Mouse (Mus musculus) lung, postnatal 0 days (tissue): ENCODE measurements at regions not wholly inside any gene's neighbourhood (a gene's known extent, or its start where the extent isn't known, plus 50 kb on each side); places are given as distances from the start of the nearest gene placed in this dataset.

Experiments used
- ATAC-seq: fragments of 200-750 bp; cut with Nextera tagmentation; 2 replicates; pipeline ENCODE4 v1.8.0; 2017; ENCODE audit warnings: moderate library complexity
- DNase-seq: peaks from one replicate; pipeline ENCODE4 v3.0.0-alpha.2; 2016; ENCODE audit warnings: low spot score
- H3K27ac ChIP-seq: fragments of 300-500 bp; sonication (generic); 2 replicates; pipeline ENCODE4 v1.5.1; 2014; ENCODE audit warnings: antibody characterized with exemption, mild to moderate bottlenecking, low read length, mixed read lengths
- H3K27me3 ChIP-seq: fragments of 300-500 bp; sonication (generic); replicated peaks from 2 replicates; pipeline ENCODE4 v1.6.1; 2014; ENCODE audit warnings: low read length, mixed read lengths; ENCODE audit not compliant: insufficient read depth
- H3K36me3 ChIP-seq: fragments of 300-500 bp; sonication (generic); 2 replicates; pipeline ENCODE4 v1.6.1; 2014; ENCODE audit warnings: low read length, mixed read lengths; ENCODE audit not compliant: insufficient read depth
- H3K4me1 ChIP-seq: fragments of 300-500 bp; sonication (generic); 2 replicates; pipeline ENCODE4 v1.6.1; 2014; ENCODE audit warnings: antibody characterized with exemption, low read depth, low read length, mixed read lengths; ENCODE audit not compliant: insufficient read depth
- H3K4me2 ChIP-seq: fragments of 300-500 bp; sonication (generic); replicated peaks from 2 replicates; pipeline ENCODE4 v1.6.1; 2014; ENCODE audit warnings: low read depth, mild to moderate bottlenecking, low read length, moderate library complexity, mixed read lengths
- H3K4me3 ChIP-seq: fragments of 300-500 bp; sonication (generic); 2 replicates; pipeline ENCODE4 v1.5.1; 2014; ENCODE audit warnings: low read depth, low read length
- H3K9ac ChIP-seq: fragments of 300-500 bp; sonication (generic); replicated peaks from 2 replicates; pipeline ENCODE4 v1.6.1; 2014; ENCODE audit warnings: low read depth, mild to moderate bottlenecking
- H3K9me3 ChIP-seq: fragments of 300-500 bp; sonication (generic); 2 replicates; pipeline ENCODE4 v1.6.1; 2016; ENCODE audit warnings: low read length, mixed read lengths
- CTCF ChIP-seq: IDR thresholded peaks from 2 replicates; pipeline ENCODE4 v1.5.1; 2016; ENCODE audit warnings: antibody characterized with exemption, mild to moderate bottlenecking
- EP300 ChIP-seq: IDR thresholded peaks from 2 replicates; pipeline ENCODE4 v1.6.1; 2016; ENCODE audit warnings: antibody characterized with exemption, mild to moderate bottlenecking, control low read depth
- WGBS: fragments of 180-500 bp; shearing (Covaris S2); extraction: QIAGEN DNeasy Blood & Tissue Kit; methylation state at CpG from one replicate; pipeline ENCODE4 v1.1.7; 2014; 5-methylcytosine and 5-hydroxymethylcytosine counted together

DNA sequence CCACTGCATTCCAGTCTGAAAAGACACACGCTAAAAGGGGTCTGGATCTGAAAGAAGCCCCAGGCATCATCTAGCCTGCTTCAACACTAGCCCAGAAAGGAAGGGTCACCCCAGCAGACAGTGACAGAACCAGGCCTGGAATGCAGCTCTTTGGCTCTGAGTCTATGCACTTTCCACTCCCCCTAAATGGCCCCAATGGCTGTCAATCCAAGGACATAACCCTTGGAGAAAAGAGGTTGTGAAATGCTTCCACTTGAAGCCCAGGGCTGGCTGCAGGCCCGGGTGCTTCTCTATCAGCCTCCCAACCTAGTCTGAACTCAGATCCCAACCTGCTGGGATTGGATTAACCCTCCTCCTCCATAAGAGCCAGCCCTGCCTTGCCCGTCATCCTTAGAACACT lies 194.6 kb upstream of the Bcl6 start:
- Histone ChIP-seq H3K4me2 (no peak overlapping the region), H3K27me3 (no peaks in the 10 kb centered on the region), H3K4me1 (no peaks in the 10 kb centered on the region), H3K9ac (no peak overlapping the region), H3K36me3 (no peaks in the 10 kb centered on the region), H3K4me3 (no peak overlapping the region), H3K9me3 (no peaks in the 10 kb centered on the region), H3K27ac (no peak overlapping the region)
- WGBS = 51% methylated on average over 3 of the region's 3 CpGs
- TF ChIP-seq EP300 (peak; percentile 46; the same call in 1 of the 2 replicates), CTCF (no peak)
- ATAC-seq (peak; percentile 88), DNase-seq (peak; percentile 91)

DNA sequence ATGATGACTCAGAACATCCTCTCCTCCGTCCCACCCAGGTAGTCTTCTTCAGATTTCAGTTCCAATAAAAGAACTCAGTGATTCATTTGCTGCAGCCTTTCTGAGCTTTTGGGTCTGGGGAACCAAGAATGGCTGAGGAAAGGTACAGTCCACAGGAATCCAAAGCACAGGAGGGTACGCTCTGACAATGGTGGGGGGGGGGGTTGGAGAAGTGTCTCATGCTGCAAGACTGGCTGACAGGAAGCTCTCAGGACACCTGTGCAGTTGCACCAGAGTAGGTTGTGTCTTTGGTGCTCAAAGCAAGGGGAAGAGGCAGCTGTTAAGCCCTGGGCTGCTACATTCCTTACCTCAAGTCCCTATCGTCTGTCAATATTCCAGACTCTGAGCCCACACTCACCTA lies 192.7 kb upstream of the Bcl6 start:
- no peak overlapping the region for H3K4me2 ChIP-seq
- H3K27me3 ChIP-seq = no peaks in the 10 kb centered on the region
- no peaks in the 10 kb centered on the region for H3K36me3 ChIP-seq
- DNase-seq (no peak), ATAC-seq (no peak)
- H3K4me1 ChIP-seq = no peaks in the 10 kb centered on the region
- H3K9me3 ChIP-seq = no peaks in the 10 kb centered on the region
- TF ChIP-seq CTCF = no peak
- TF ChIP-seq EP300 = no peak
- H3K4me3 ChIP-seq = no peak overlapping the region
- no peak overlapping the region for H3K27ac ChIP-seq
- WGBS = 81% methylated on average over 3 of the region's 3 CpGs
- H3K9ac ChIP-seq = no peak overlapping the region

DNA sequence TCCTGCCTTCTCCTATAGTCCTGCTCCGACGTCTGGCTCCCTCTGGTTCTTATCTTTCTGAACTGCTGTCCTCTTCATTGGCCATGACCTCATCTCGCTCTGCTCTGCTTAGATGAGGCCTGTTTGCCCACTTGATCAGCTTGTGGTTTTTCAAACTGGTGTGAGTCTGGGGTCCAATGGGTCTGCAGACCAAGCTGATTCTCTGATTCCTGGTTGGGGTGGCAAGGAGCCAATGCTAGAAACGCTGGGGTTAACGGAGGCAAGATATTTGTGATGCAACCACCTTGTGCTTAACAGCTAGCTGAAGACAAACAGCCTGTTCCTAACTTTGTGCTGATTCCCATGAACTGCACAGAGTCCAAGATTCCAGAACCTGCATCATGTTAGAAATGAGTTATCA lies 192.0 kb upstream of the Bcl6 start:
- TF ChIP-seq CTCF (no peak), EP300 (no peak)
- no peak overlapping the region for H3K4me2 ChIP-seq
- no peaks in the 10 kb centered on the region for H3K36me3 ChIP-seq
- WGBS = 53% methylated on average over 5 of the region's 5 CpGs
- no peak overlapping the region for H3K4me3 ChIP-seq
- peak; percentile 49 for DNase-seq
- no peaks in the 10 kb centered on the region for H3K27me3 ChIP-seq
- H3K9me3 ChIP-seq = no peaks in the 10 kb centered on the region
- H3K9ac ChIP-seq = no peak overlapping the region
- no peaks in the 10 kb centered on the region for H3K4me1 ChIP-seq
- ATAC-seq = 0 out of 2 replicates have a peak, but pooled peaks have one; percentile 32
- H3K27ac ChIP-seq = no peak overlapping the region

DNA sequence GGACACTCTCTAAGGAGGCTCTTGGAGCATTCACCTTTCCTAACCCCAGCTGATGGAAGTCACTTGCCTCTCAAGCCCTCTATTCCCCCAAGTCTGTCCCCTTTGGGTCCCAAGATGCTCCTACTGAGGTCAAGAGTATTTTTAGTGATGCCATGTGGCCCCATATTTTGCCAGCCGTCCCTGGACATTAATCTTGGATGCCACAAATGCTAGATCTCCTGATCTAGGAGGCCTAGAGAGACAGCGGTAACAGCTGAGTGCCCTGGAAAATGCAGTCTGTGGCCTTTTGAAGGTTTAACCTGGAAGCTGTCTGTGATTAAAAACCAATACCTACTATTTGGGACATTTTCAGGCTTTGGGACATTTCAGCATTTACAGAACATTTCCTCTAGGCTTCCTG lies 188.9 kb upstream of the Bcl6 start:
- WGBS = 81% methylated on average over 2 of the region's 2 CpGs
- no peak overlapping the region for H3K4me3 ChIP-seq
- no peak overlapping the region for H3K9ac ChIP-seq
- no peak overlapping the region for H3K27ac ChIP-seq
- no peaks in the 10 kb centered on the region for H3K27me3 ChIP-seq
- ATAC-seq (no peak), DNase-seq (no peak)
- no peaks in the 10 kb centered on the region for H3K9me3 ChIP-seq
- H3K36me3 ChIP-seq = no peaks in the 10 kb centered on the region
- TF ChIP-seq CTCF = no peak
- no peak for TF ChIP-seq EP300
- no peaks in the 10 kb centered on the region for H3K4me1 ChIP-seq
- no peak overlapping the region for H3K4me2 ChIP-seq

DNA sequence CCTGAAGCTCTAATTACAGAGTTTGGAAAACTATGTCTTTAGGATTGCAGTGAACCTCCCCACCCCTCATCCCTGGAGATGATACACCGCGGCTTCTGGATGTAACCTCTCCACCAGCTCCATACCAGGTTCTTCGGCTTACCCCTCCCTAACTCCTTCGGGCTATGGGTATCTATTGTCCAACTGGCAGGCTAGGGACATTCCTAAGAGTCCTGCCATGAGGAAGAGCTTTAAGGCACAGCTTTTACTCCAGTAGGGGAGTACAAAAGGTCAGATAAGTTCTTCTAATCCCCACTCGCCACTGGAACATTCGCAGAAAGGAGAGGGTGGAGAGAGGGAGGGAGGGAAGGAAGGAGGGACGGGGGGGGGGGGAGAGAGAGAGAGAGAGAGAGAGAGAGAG lies 188.5 kb upstream of the Bcl6 start:
- TF ChIP-seq EP300 = no peak
- TF ChIP-seq CTCF = no peak
- H3K27ac ChIP-seq = no peak overlapping the region
- no peaks in the 10 kb centered on the region for H3K27me3 ChIP-seq
- WGBS = 74% methylated on average over 6 of the region's 7 CpGs
- no peaks in the 10 kb centered on the region for H3K4me1 ChIP-seq
- ATAC-seq = no peak
- no peaks in the 10 kb centered on the region for H3K36me3 ChIP-seq
- H3K9me3 ChIP-seq = no peaks in the 10 kb centered on the region
- no peak for DNase-seq
- no peak overlapping the region for H3K4me3 ChIP-seq
- no peak overlapping the region for H3K4me2 ChIP-seq
- H3K9ac ChIP-seq = no peak overlapping the region

DNA sequence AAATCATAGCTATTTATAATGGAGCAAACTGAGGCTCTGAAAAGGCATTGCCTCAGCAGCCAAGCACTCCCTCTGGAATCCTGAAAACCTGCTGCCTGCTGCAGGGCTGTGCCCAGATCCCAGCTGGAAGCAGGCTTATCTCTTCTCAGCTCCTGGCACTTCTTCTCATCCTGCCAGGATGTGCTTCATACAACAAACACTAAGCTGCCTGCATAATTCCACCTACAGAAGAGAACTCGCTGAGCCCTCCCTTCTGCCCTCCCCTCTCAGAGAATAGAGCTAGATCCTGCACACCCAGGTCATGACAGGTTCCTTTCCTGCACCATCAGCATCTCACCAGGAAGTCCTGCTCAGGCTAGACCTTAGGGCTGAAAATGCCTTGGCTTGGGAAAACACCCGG lies 187.4 kb upstream of the Bcl6 start:
- H3K27ac ChIP-seq = no peak overlapping the region
- ATAC-seq (0 out of 2 replicates have a peak, but pooled peaks have one; percentile 6), DNase-seq (no peak)
- WGBS = 53% methylated on average over 2 of the region's 2 CpGs
- no peaks in the 10 kb centered on the region for H3K27me3 ChIP-seq
- H3K4me1 ChIP-seq = no peaks in the 10 kb centered on the region
- no peaks in the 10 kb centered on the region for H3K36me3 ChIP-seq
- H3K4me3 ChIP-seq = no peak overlapping the region
- no peak overlapping the region for H3K9ac ChIP-seq
- TF ChIP-seq EP300 (no peak), CTCF (no peak)
- H3K9me3 ChIP-seq = no peaks in the 10 kb centered on the region
- H3K4me2 ChIP-seq = no peak overlapping the region

DNA sequence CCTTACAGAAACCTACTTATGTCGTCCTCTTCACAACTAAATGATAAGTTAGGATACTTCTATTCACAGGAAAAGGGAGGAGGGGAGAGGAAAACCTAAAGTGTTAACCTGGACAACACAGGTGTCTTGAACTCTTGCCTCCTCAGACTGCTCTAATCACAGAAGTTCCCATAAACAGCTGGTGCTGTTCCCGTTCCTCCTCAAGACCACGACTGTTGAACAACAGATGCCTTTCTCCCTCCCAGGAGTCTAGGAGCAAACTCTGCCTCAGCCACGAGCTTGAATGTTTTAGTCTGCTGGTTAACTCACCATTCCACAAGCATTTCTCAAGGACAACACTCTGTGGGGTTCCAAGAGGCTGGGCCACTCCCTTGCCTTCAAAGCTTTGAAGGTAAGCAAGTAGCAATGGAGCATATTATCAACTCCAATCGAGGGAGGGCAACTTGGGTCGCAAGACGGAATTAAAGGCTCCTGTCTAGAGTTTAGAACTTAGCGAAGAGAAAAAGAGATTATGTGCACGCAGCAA lies 186.6 kb upstream of the Bcl6 start:
- 65% methylated on average over 9 of the region's 9 CpGs for WGBS
- H3K4me2 ChIP-seq = no peak overlapping the region
- H3K9me3 ChIP-seq = no peaks in the 10 kb centered on the region
- H3K27ac ChIP-seq = no peak overlapping the region
- TF ChIP-seq CTCF = no peak
- H3K4me3 ChIP-seq = no peak overlapping the region
- no peak overlapping the region for H3K9ac ChIP-seq
- DNase-seq = no peak
- H3K4me1 ChIP-seq = no peaks in the 10 kb centered on the region
- H3K36me3 ChIP-seq = no peaks in the 10 kb centered on the region
- no peaks in the 10 kb centered on the region for H3K27me3 ChIP-seq
- ATAC-seq = no peak
